Mouse (Mus musculus) spleen, adult 2 months (tissue): ENCODE results near the gene Selp.

ENCODE experiments used
- CTCF ChIP-seq: fragments of 200-500 bp; IDR thresholded peaks from 2 replicates; pipeline ENCODE4 v1.5.1; 2011; ENCODE audit warnings: mild to moderate bottlenecking, inconsistent platforms; ENCODE audit not compliant: insufficient read depth, insufficient read length, insufficient replicate concordance; ENCODE audit errors: extremely low read depth
- POLR2A ChIP-seq: fragments of 200-500 bp; IDR thresholded peaks from 2 replicates; pipeline ENCODE4 v1.6.1; 2011; ENCODE audit warnings: low read depth, low read length, inconsistent platforms

- no peak for TF ChIP-seq CTCF
- TF ChIP-seq POLR2A = no peak
Observed at GRCm38 (mm10) chr1:164073803-164074202, 41.3 kb upstream of the Selp start.
